Mouse (Mus musculus): ENCODE measurements at regions not wholly inside any gene's neighbourhood (a gene's known extent, or its start where the extent isn't known, plus 50 kb on each side); places are given as distances from the start of the nearest gene placed in this dataset.

GRCm38 (mm10) chr9:60972201-60972910, 178.0 kb downstream of the Uaca start:
- Histone ChIP-seq H3K27me3 (ENCODE audit: low read depth, poor library complexity, severe bottlenecking) (peaks cover 62% of the 10 kb centered on the region), H3K4me3 (no peak overlapping the region), H3K4me1 (peaks cover 19% of the 10 kb centered on the region), H3K36me3 (no peaks in the 10 kb centered on the region), H3K27ac (no peak overlapping the region), H3K9me3 (replicated peaks) (no peaks in the 10 kb centered on the region)
- no peak for DNase-seq (ENCODE audit: low spot score)
- WGBS, result 61% methylated on average over 9 of the region's 9 CpGs

GRCm38 (mm10) chr9:60974546-60974945, 180.2 kb downstream of the Uaca start:
- 96% methylated on average over 1 of the region's 1 CpGs for WGBS
- no peak for DNase-seq (ENCODE audit: low spot score)

GRCm38 (mm10) chr9:60982383-60983085, 188.2 kb downstream of the Uaca start:
- 30% methylated on average over 13 of the region's 13 CpGs for WGBS
- H3K4me1 ChIP-seq, result peaks cover 31% of the 10 kb centered on the region
- H3K27ac ChIP-seq, result 0 out of 2 replicates have a peak overlapping the region, but pooled peaks have one; percentile 4
- no peaks in the 10 kb centered on the region for H3K36me3 ChIP-seq
- DNase-seq (ENCODE audit: low spot score), result peak; percentile 69
- peaks cover 72% of the 10 kb centered on the region for H3K27me3 ChIP-seq (ENCODE audit: low read depth, poor library complexity, severe bottlenecking)
- H3K9me3 ChIP-seq (replicated peaks), result no peaks in the 10 kb centered on the region
- H3K4me3 ChIP-seq, result no peak overlapping the region

More at GRCm38 (mm10) chr9:60974546-60974945, 180.2 kb downstream of the Uaca start:
- H3K4me3 ChIP-seq, result no peak overlapping the region
- peaks cover 56% of the 10 kb centered on the region for H3K27me3 ChIP-seq (ENCODE audit: low read depth, poor library complexity, severe bottlenecking)
- no peaks in the 10 kb centered on the region for H3K9me3 ChIP-seq (replicated peaks)
- H3K27ac ChIP-seq, result no peak overlapping the region
- peaks cover 7% of the 10 kb centered on the region; the same call in 1 of the 2 replicates for H3K4me1 ChIP-seq
- H3K36me3 ChIP-seq, result no peaks in the 10 kb centered on the region

GRCm38 (mm10) chr9:60983246-60983645, 188.9 kb downstream of the Uaca start:
- Histone ChIP-seq H3K36me3 (no peaks in the 10 kb centered on the region), H3K27me3 (ENCODE audit: low read depth, poor library complexity, severe bottlenecking) (peaks cover 78% of the 10 kb centered on the region), H3K4me1 (peaks cover 31% of the 10 kb centered on the region), H3K4me3 (no peak overlapping the region), H3K27ac (peak overlapping the region; percentile 4; the same call in 1 of the 2 replicates), H3K9me3 (replicated peaks) (no peaks in the 10 kb centered on the region)
- DNase-seq (ENCODE audit: low spot score), result peak; percentile 45
- 19% methylated on average over 5 of the region's 5 CpGs for WGBS

GRCm38 (mm10) chr9:60988113-60988512, 193.8 kb downstream of the Uaca start:
- no peak overlapping the region for H3K27ac ChIP-seq
- DNase-seq (ENCODE audit: low spot score), result no peak
- no peaks in the 10 kb centered on the region for H3K9me3 ChIP-seq (replicated peaks)
- peaks cover 28% of the 10 kb centered on the region for H3K4me1 ChIP-seq
- no peak overlapping the region for H3K4me3 ChIP-seq
- no peaks in the 10 kb centered on the region for H3K36me3 ChIP-seq
- 54% methylated on average over 4 of the region's 4 CpGs for WGBS
- H3K27me3 ChIP-seq (ENCODE audit: low read depth, poor library complexity, severe bottlenecking), result peaks cover 79% of the 10 kb centered on the region

- H3K4me3 ChIP-seq, result no peak overlapping the region
- no peak overlapping the region for H3K27ac ChIP-seq
Observed at GRCm38 (mm10) chr9:60989670-60990391, 195.5 kb downstream of the Uaca start.

GRCm38 (mm10) chr9:60991509-60991908, 197.2 kb downstream of the Uaca start:
- Histone ChIP-seq H3K4me3 (no peak overlapping the region), H3K27ac (no peak overlapping the region), H3K9me3 (replicated peaks) (no peaks in the 10 kb centered on the region), H3K27me3 (ENCODE audit: low read depth, poor library complexity, severe bottlenecking) (peaks cover 63% of the 10 kb centered on the region), H3K36me3 (no peaks in the 10 kb centered on the region), H3K4me1 (peaks cover 17% of the 10 kb centered on the region)
- 81% methylated on average over 5 of the region's 5 CpGs for WGBS
- DNase-seq (ENCODE audit: low spot score), result no peak

More at GRCm38 (mm10) chr9:60989670-60990391, 195.5 kb downstream of the Uaca start:
- WGBS, result 59% methylated on average over 13 of the region's 13 CpGs
- DNase-seq (ENCODE audit: low spot score), result no peak
- H3K36me3 ChIP-seq, result no peaks in the 10 kb centered on the region
- peaks cover 17% of the 10 kb centered on the region for H3K4me1 ChIP-seq
- H3K27me3 ChIP-seq (ENCODE audit: low read depth, poor library complexity, severe bottlenecking), result peaks cover 70% of the 10 kb centered on the region
- no peaks in the 10 kb centered on the region for H3K9me3 ChIP-seq (replicated peaks)

GRCm38 (mm10) chr9:60993661-60994060, 199.3 kb downstream of the Uaca start:
- WGBS, result 86% methylated on average over 8 of the region's 8 CpGs
- peaks cover 17% of the 10 kb centered on the region for H3K4me1 ChIP-seq
- H3K9me3 ChIP-seq (replicated peaks), result no peaks in the 10 kb centered on the region
- DNase-seq (ENCODE audit: low spot score), result no peak
- no peak overlapping the region for H3K4me3 ChIP-seq
- H3K27me3 ChIP-seq (ENCODE audit: low read depth, poor library complexity, severe bottlenecking), result peaks cover 42% of the 10 kb centered on the region
- no peak overlapping the region for H3K27ac ChIP-seq
- no peaks in the 10 kb centered on the region for H3K36me3 ChIP-seq

- Histone ChIP-seq H3K4me1 (peaks cover 14% of the 10 kb centered on the region), H3K27me3 (ENCODE audit: low read depth, poor library complexity, severe bottlenecking) (peaks cover 52% of the 10 kb centered on the region), H3K27ac (no peak overlapping the region), H3K9me3 (replicated peaks) (no peaks in the 10 kb centered on the region), H3K4me3 (no peak overlapping the region), H3K36me3 (no peaks in the 10 kb centered on the region)
- WGBS, result 66% methylated on average over 6 of the region's 6 CpGs
- no peak for DNase-seq (ENCODE audit: low spot score)
Observed at GRCm38 (mm10) chr9:60995096-60995495, 200.8 kb downstream of the Uaca start.

- peaks cover 24% of the 10 kb centered on the region for H3K4me1 ChIP-seq
- H3K9me3 ChIP-seq (replicated peaks), result no peaks in the 10 kb centered on the region
- H3K27me3 ChIP-seq (ENCODE audit: low read depth, poor library complexity, severe bottlenecking), result peaks cover 45% of the 10 kb centered on the region
- no peak for DNase-seq (ENCODE audit: low spot score)
- no peak overlapping the region for H3K27ac ChIP-seq
- 84% methylated on average over 3 of the region's 3 CpGs for WGBS
- H3K36me3 ChIP-seq, result no peaks in the 10 kb centered on the region
- no peak overlapping the region for H3K4me3 ChIP-seq
Observed at GRCm38 (mm10) chr9:60998086-60998785, 203.9 kb downstream of the Uaca start.

- Histone ChIP-seq H3K4me1 (peaks cover 24% of the 10 kb centered on the region), H3K36me3 (no peaks in the 10 kb centered on the region), H3K4me3 (no peak overlapping the region), H3K9me3 (replicated peaks) (no peaks in the 10 kb centered on the region), H3K27ac (no peak overlapping the region), H3K27me3 (ENCODE audit: low read depth, poor library complexity, severe bottlenecking) (peaks cover 49% of the 10 kb centered on the region)
- WGBS, result 54% methylated on average over 6 of the region's 6 CpGs
- DNase-seq (ENCODE audit: low spot score), result no peak
Observed at GRCm38 (mm10) chr9:60999001-60999529, 204.7 kb downstream of the Uaca start.

GRCm38 (mm10) chr9:61000232-61000631, 205.9 kb downstream of the Uaca start:
- Histone ChIP-seq H3K4me3 (no peak overlapping the region), H3K4me1 (peaks cover 21% of the 10 kb centered on the region), H3K27me3 (ENCODE audit: low read depth, poor library complexity, severe bottlenecking) (peaks cover 51% of the 10 kb centered on the region), H3K27ac (no peak overlapping the region), H3K9me3 (replicated peaks) (no peaks in the 10 kb centered on the region), H3K36me3 (no peaks in the 10 kb centered on the region)
- WGBS, result 80% methylated on average over 11 of the region's 11 CpGs
- no peak for DNase-seq (ENCODE audit: low spot score)
